Mouse (Mus musculus) hindlimb bud, embryonic 11.5 days (tissue): ENCODE results near the gene Trappc6a.
"Not testable (repeated sequence)": the region's sequence is repeated elsewhere in the genome, so short reads cannot be mapped to it uniquely, and the experiment has no call there.

Experiments
- DNase-seq: peaks from one replicate; pipeline ENCODE4 v3.0.0-alpha.2; 2012; ENCODE audit warnings: low read depth, low spot score; ENCODE audit errors: extremely low spot score

Trappc6a gene

GRCm38 (mm10) chr7:19486549-19486948, 21.6 kb upstream of the Trappc6a start:
- no peak for DNase-seq

- no peak for DNase-seq
Measured at GRCm38 (mm10) chr7:19489525-19489924, 18.7 kb upstream of the Trappc6a start.

- no peak for DNase-seq
Measured at GRCm38 (mm10) chr7:19491731-19492130, 16.5 kb upstream of the Trappc6a start.

GRCm38 (mm10) chr7:19494751-19495474, 13.3 kb upstream of the Trappc6a start:
- no peak for DNase-seq

GRCm38 (mm10) chr7:19495521-19496213, 12.5 kb upstream of the Trappc6a start:
- no peak for DNase-seq

- DNase-seq = no peak
Measured at GRCm38 (mm10) chr7:19496214-19496555, 12.0 kb upstream of the Trappc6a start.

- DNase-seq = no peak
Measured at GRCm38 (mm10) chr7:19498326-19498725, 9.9 kb upstream of the Trappc6a start.

- no peak for DNase-seq
Measured at GRCm38 (mm10) chr7:19500420-19501363, 7.5 kb upstream of the Trappc6a start.

GRCm38 (mm10) chr7:19501658-19502057, 6.5 kb upstream of the Trappc6a start:
- DNase-seq = no peak

GRCm38 (mm10) chr7:19503481-19504068, 4.6 kb upstream of the Trappc6a start:
- no peak for DNase-seq

GRCm38 (mm10) chr7:19506326-19506725, 1.9 kb upstream of the Trappc6a start:
- no peak for DNase-seq

GRCm38 (mm10) chr7:19506969-19507611, 1.1 kb upstream of the Trappc6a start:
- no peak for DNase-seq

GRCm38 (mm10) chr7:19507612-19507981, 598 bp upstream of the Trappc6a start:
- DNase-seq = no peak

GRCm38 (mm10) chr7:19508924-19509568, 851 bp downstream of the Trappc6a start:
- no peak for DNase-seq

GRCm38 (mm10) chr7:19509786-19510185, 1.6 kb downstream of the Trappc6a start:
- DNase-seq = no peak

- DNase-seq = not testable (repeated sequence)
Measured at GRCm38 (mm10) chr7:19511934-19512333, 3.7 kb downstream of the Trappc6a start.

- no peak for DNase-seq
Measured at GRCm38 (mm10) chr7:19512353-19512752, 4.2 kb downstream of the Trappc6a start.

- DNase-seq = no peak
Measured at GRCm38 (mm10) chr7:19517652-19518365, 9.6 kb downstream of the Trappc6a start, which contains the start of gene Nkpd1. TSS of gene Nkpd1 (plus strand) at chr7:19517838.

GRCm38 (mm10) chr7:19520032-19520431, 11.8 kb downstream of the Trappc6a start:
- DNase-seq = no peak
